Mouse (Mus musculus): ENCODE data around the gene Irf2. TPM values are rescaled to one million over a fixed set of nuclear protein-coding genes. Genes with fewer than 3 reads are reported as not detected.

The Irf2 gene
- total RNA-seq, 2 experiments from 2014 or later, result 35.9 to 38.7 TPM

Other genes starting within 250 kb of the Irf2 start
- 1 to 10 TPM; 1.1 to 1.8 TPM for gene Cenpu, start 187.7 kb upstream of the Irf2 start, total RNA-seq (2021)
- gene Primpol, start 122.5 kb upstream of the Irf2 start, total RNA-seq (2021), result 1 to 10 TPM; 2.4 to 2.9 TPM
- 1 to 10 TPM; 3.5 to 4.0 TPM for gene Casp3, start 122.4 kb upstream of the Irf2 start, total RNA-seq (2021)
- 1 to 10 TPM; 4.2 to 4.3 TPM for gene Enpp6, start 247.2 kb downstream of the Irf2 start, total RNA-seq (2021)

Measured in heart, postnatal 36 days (tissue).